Mouse (Mus musculus): ENCODE measurements around the gene Trim9. TPM values are rescaled to one million over a fixed set of nuclear protein-coding genes. Genes with fewer than 3 reads are reported as not detected.

Trim9 gene
- polyA plus RNA-seq, 1 experiment, result not detected

GRCm38 (mm10) chr12:70333253-70333805 is 14.1 kb downstream of the Trim9 start:
- no peaks in the 10 kb centered on the region for H3K4me1 ChIP-seq (ENCODE audit: control insufficient read depth)
- H3K4me3 ChIP-seq (replicated peaks), result no peak overlapping the region
- TF ChIP-seq TAL1 (IDR thresholded peaks at IDR 0.05; ENCODE audit: low read length) (no peak), GATA1 (IDR thresholded peaks at IDR 0.05; ENCODE audit: low read length) (no peak)
- H3K36me3 ChIP-seq (ENCODE audit: control insufficient read depth), result no peaks in the 10 kb centered on the region
- no peaks in the 10 kb centered on the region for H3K27me3 ChIP-seq (ENCODE audit: control insufficient read depth)
- H3K9me3 ChIP-seq (ENCODE audit: control insufficient read depth, low read length), result no peaks in the 10 kb centered on the region

GRCm38 (mm10) chr12:70329059-70329458 is 18.4 kb downstream of the Trim9 start:
- Histone ChIP-seq H3K4me3 (replicated peaks) (no peak overlapping the region), H3K9me3 (ENCODE audit: control insufficient read depth, low read length) (no peaks in the 10 kb centered on the region), H3K4me1 (ENCODE audit: control insufficient read depth) (no peaks in the 10 kb centered on the region), H3K27me3 (ENCODE audit: control insufficient read depth) (no peaks in the 10 kb centered on the region), H3K36me3 (ENCODE audit: control insufficient read depth) (no peaks in the 10 kb centered on the region)
- TF ChIP-seq GATA1 (IDR thresholded peaks at IDR 0.05; ENCODE audit: low read length), result no peak
- TF ChIP-seq TAL1 (IDR thresholded peaks at IDR 0.05; ENCODE audit: low read length), result no peak

- TF ChIP-seq GATA1 (IDR thresholded peaks at IDR 0.05; ENCODE audit: low read length), result no peak
- no peak for TF ChIP-seq TAL1 (IDR thresholded peaks at IDR 0.05; ENCODE audit: low read length)
- Histone ChIP-seq H3K4me1 (ENCODE audit: control insufficient read depth) (no peaks in the 10 kb centered on the region), H3K4me3 (replicated peaks) (no peak overlapping the region), H3K27me3 (ENCODE audit: control insufficient read depth) (no peaks in the 10 kb centered on the region), H3K9me3 (ENCODE audit: control insufficient read depth, low read length) (no peaks in the 10 kb centered on the region), H3K36me3 (ENCODE audit: control insufficient read depth) (no peaks in the 10 kb centered on the region)
These were observed 20.5 kb downstream of the Trim9 start for GRCm38 (mm10) chr12:70326956-70327355.

- TF ChIP-seq TAL1 (IDR thresholded peaks at IDR 0.05; ENCODE audit: low read length) (no peak), GATA1 (IDR thresholded peaks at IDR 0.05; ENCODE audit: low read length) (no peak)
- Histone ChIP-seq H3K4me1 (ENCODE audit: control insufficient read depth) (no peaks in the 10 kb centered on the region), H3K27me3 (ENCODE audit: control insufficient read depth) (no peaks in the 10 kb centered on the region), H3K9me3 (ENCODE audit: control insufficient read depth, low read length) (no peaks in the 10 kb centered on the region), H3K36me3 (ENCODE audit: control insufficient read depth) (no peaks in the 10 kb centered on the region), H3K4me3 (replicated peaks) (no peak overlapping the region)
These were observed 21.0 kb downstream of the Trim9 start for GRCm38 (mm10) chr12:70326393-70326792.

GRCm38 (mm10) chr12:70325826-70326225 is 21.6 kb downstream of the Trim9 start:
- Histone ChIP-seq H3K4me1 (ENCODE audit: control insufficient read depth) (no peaks in the 10 kb centered on the region), H3K36me3 (ENCODE audit: control insufficient read depth) (no peaks in the 10 kb centered on the region), H3K4me3 (replicated peaks) (no peak overlapping the region), H3K27me3 (ENCODE audit: control insufficient read depth) (no peaks in the 10 kb centered on the region), H3K9me3 (ENCODE audit: control insufficient read depth, low read length) (no peaks in the 10 kb centered on the region)
- no peak for TF ChIP-seq TAL1 (IDR thresholded peaks at IDR 0.05; ENCODE audit: low read length)
- TF ChIP-seq GATA1 (IDR thresholded peaks at IDR 0.05; ENCODE audit: low read length), result no peak

GRCm38 (mm10) chr12:70322790-70323189 is 24.6 kb downstream of the Trim9 start:
- no peak for TF ChIP-seq GATA1 (IDR thresholded peaks at IDR 0.05; ENCODE audit: low read length)
- no peak for TF ChIP-seq TAL1 (IDR thresholded peaks at IDR 0.05; ENCODE audit: low read length)
- Histone ChIP-seq H3K27me3 (ENCODE audit: control insufficient read depth) (no peaks in the 10 kb centered on the region), H3K36me3 (ENCODE audit: control insufficient read depth) (no peaks in the 10 kb centered on the region), H3K4me3 (replicated peaks) (no peak overlapping the region), H3K9me3 (ENCODE audit: control insufficient read depth, low read length) (no peaks in the 10 kb centered on the region), H3K4me1 (ENCODE audit: control insufficient read depth) (no peaks in the 10 kb centered on the region)

- no peaks in the 10 kb centered on the region for H3K9me3 ChIP-seq (ENCODE audit: control insufficient read depth, low read length)
- H3K4me1 ChIP-seq (ENCODE audit: control insufficient read depth), result peaks cover 2% of the 10 kb centered on the region
- no peaks in the 10 kb centered on the region for H3K27me3 ChIP-seq (ENCODE audit: control insufficient read depth)
- TF ChIP-seq GATA1 (IDR thresholded peaks at IDR 0.05; ENCODE audit: low read length), result no peak
- TF ChIP-seq TAL1 (IDR thresholded peaks at IDR 0.05; ENCODE audit: low read length), result no peak
- H3K4me3 ChIP-seq (replicated peaks), result no peak overlapping the region
- H3K36me3 ChIP-seq (ENCODE audit: control insufficient read depth), result no peaks in the 10 kb centered on the region
These were observed 31.3 kb downstream of the Trim9 start for GRCm38 (mm10) chr12:70316147-70316546.

GRCm38 (mm10) chr12:70307881-70308280 is 39.5 kb downstream of the Trim9 start:
- TF ChIP-seq TAL1 (IDR thresholded peaks at IDR 0.05; ENCODE audit: low read length) (no peak), GATA1 (IDR thresholded peaks at IDR 0.05; ENCODE audit: low read length) (no peak)
- Histone ChIP-seq H3K4me3 (replicated peaks) (no peak overlapping the region), H3K27me3 (ENCODE audit: control insufficient read depth) (no peaks in the 10 kb centered on the region), H3K4me1 (ENCODE audit: control insufficient read depth) (peaks cover 10% of the 10 kb centered on the region), H3K9me3 (ENCODE audit: control insufficient read depth, low read length) (no peaks in the 10 kb centered on the region), H3K36me3 (ENCODE audit: control insufficient read depth) (no peaks in the 10 kb centered on the region)

- TF ChIP-seq TAL1 (IDR thresholded peaks at IDR 0.05; ENCODE audit: low read length) (no peak), GATA1 (IDR thresholded peaks at IDR 0.05; ENCODE audit: low read length) (no peak)
- no peaks in the 10 kb centered on the region for H3K9me3 ChIP-seq (ENCODE audit: control insufficient read depth, low read length)
- peaks cover 10% of the 10 kb centered on the region for H3K4me1 ChIP-seq (ENCODE audit: control insufficient read depth)
- no peaks in the 10 kb centered on the region for H3K36me3 ChIP-seq (ENCODE audit: control insufficient read depth)
- no peaks in the 10 kb centered on the region for H3K27me3 ChIP-seq (ENCODE audit: control insufficient read depth)
- H3K4me3 ChIP-seq (replicated peaks), result no peak overlapping the region
These were observed 40.4 kb downstream of the Trim9 start for GRCm38 (mm10) chr12:70307062-70307461.

- H3K9me3 ChIP-seq (ENCODE audit: control insufficient read depth, low read length), result no peaks in the 10 kb centered on the region
- H3K4me3 ChIP-seq (replicated peaks), result no peak overlapping the region
- no peaks in the 10 kb centered on the region for H3K27me3 ChIP-seq (ENCODE audit: control insufficient read depth)
- H3K36me3 ChIP-seq (ENCODE audit: control insufficient read depth), result no peaks in the 10 kb centered on the region
- H3K4me1 ChIP-seq (ENCODE audit: control insufficient read depth), result peaks cover 10% of the 10 kb centered on the region
- TF ChIP-seq TAL1 (IDR thresholded peaks at IDR 0.05; ENCODE audit: low read length) (no peak), GATA1 (IDR thresholded peaks at IDR 0.05; ENCODE audit: low read length) (no peak)
These were observed 43.4 kb downstream of the Trim9 start for GRCm38 (mm10) chr12:70304014-70304413.
